Mouse (Mus musculus) lung, postnatal 4 days (tissue): ENCODE results near the gene Cd6.

Experiments
- DNase-seq, 2 experiments: peaks; one replicate each; pipeline ENCODE4 v3.0.0; 2021

The Cd6 gene

DNA sequence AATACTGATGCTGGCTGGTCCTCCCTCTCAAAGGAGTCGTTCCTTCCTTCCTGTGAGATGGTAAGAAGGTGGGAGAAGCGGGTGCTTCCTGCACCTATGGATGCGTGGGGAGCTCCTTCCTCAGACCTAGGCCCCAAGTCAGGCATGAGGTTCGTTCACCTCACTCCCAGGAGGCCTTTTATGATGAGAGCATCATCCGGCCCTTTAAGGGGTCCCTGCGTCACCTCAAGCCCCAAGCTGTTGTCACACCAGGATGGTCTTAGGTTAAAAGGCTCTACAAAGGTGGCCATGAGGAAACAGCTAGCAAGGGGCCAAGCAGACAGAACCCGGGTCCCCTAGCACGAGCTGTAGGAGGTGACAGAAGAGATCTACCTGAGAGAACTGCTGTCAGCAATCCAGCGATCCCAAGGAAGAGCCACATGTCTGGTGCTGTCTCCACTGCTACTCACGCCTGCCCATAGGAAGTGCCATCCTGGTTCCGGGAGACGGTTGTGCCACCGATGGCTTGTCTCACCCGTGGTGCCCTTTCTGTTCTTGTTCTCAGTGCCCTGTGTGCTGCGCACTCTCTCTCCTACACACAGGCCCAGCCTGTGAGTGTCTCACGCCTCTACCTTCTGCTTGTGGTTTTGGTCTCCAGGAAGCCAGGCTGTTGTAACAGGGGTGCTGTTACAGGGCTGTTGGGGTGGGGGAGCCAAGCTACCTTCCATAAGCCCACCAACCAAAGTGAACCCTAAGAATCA is at the start of gene Cd6:
Gene Cd6 (minus strand): TSS at position 623 of the 740 bp plus-strand sequence.
- DNase-seq: no peak

DNA sequence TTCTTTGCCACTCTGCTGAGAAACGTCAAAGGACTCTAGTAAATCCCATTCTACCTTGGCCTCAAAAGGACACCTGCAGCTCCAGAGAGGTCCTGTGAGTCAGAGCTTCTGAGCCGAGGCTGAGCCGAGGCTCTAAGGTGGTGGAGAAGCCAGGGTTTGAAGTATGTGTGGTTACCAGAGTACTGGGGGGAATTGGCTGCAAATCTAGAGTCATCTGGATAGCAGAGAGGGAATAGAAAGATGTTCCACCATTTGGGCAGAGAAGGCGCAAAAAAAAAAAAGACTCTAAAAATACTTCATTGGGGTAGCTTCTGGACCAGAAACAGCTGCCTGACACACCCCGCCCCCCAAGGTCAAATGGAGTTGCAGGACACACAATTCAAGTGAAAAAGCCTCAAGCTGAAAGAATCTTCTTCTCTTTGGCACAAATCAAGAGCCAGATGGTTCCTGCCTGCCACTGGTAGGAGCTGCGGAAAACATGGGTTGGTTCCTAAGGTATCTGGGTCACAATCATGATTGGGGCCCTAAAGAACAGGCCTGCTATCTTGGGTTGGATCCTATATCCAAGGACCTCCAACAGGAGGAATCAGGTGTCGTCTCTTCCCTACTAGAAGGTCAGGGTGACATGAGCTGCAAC is 48.5 kb upstream of the Cd6 start:
- peak in 1 of 2 experiments; percentile 73 for DNase-seq

DNA sequence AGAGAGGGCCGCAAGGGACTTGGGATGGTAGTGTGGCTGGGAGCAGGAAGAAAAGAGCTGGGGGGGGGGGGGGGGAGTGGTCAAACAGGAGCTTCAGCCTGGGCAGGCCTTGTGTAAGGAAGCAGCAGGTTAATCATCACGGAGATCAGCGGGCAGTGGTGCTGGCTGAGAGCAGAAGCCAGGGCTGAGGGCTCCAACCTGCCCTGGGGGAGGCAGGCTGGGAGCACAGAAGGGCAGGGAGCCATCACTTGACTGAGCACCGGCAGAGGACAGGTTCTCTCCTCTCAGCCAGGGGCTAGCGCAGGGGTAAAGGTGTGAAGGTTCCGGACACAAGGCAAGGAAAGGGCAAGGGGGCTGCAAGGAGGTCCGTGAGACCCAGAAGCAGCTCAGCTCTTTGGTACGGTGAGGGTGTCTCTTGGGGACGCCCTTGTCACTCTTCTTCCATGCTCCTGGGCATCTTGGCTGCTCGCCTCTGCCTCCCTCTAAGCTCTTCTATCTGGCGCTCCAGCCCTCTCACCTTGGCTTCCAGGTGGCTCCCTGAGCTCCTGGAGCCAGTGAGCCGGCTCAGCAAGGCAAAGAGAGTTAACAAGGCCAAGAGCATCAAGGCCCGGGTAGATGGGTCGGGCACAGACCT is 41.6 kb upstream of the Cd6 start:
- no peak for DNase-seq

DNA sequence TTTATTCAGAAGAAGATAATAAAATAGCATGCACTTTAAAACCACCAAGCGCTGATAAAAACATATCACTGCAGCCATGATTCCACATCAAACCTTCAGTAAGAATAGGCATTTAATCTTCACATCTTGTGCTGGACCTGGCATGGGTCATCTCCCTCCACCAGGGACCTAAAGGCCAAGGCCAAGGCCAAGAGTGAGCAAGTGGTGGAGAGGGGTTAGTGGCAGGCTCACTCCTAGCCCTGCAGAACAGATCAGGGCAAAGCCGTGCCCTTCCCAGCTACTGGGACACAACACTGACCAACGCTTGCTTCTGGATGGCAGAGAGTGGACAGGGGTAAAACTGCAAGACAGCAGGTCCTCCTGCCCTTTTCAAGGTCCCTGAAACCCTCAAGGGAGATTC is 40.8 kb upstream of the Cd6 start:
- no peak for DNase-seq

DNA sequence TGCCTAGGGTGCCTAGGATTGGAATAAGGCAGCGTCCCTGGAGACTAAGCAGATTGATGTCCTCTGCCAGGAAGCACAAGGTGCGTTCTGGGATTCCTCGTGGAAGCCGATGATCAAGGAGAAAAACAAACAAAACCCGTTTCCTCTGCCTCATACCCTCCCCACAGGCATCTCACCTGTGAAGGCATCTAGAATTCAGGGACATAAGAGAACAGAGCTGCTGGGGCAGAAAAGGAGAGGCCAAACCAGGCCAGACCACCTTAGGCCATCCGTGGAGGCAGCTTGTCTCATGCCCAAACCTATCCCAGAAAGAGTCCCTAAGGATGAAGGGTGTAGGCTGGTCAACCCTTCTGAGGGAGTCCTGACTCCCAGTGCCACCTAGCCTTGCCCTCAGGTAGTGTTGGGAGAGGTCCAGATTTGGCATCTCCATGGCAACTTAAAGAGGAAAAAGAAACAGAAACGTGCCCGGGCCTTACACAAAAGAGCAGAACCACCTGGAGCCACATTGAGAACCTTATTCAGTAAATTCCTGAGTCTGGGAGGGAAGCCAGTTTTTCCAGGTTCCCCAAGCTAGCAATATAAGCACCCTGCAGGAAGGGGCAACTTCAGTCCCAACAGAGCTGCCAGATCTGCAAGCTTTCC is 40.1 kb upstream of the Cd6 start, which contains the start of gene Tmem132a:
Gene Tmem132a (minus strand): TSS at position 55 of the 642 bp plus-strand sequence.
- DNase-seq: peak in 1 of 2 experiments; percentile 40

DNA sequence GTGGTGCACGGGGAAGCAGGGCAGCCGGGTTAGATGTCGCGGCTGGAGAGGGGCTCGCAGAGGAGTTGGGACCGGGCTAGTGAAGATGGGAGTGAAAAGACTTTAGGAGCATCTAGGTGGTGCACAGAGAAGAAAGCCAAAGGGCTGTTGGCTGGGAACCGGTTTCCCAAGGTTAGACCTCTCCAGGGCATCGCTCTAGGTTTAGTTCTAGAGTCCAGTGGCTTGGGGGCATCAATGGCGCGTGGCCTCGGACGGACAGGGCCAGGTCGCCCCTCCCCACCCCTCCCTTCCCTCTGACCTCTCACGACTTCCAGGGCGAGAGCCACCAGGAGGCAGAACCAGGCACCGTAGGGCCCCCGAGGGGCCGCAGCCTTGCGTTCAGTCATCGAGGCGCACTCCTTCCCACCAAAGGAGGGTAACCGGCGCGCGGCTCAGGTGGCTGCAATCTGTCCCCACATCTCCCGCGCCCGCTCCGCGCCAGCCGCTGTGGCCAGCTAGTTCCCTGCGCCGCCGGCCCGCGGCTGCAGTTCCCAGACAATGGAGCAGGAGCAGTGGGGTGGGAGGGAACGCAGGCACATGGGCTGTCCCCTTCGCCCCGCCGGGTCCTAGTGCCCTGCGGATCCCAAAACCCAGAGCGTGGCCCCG is 39.5 kb upstream of the Cd6 start:
- DNase-seq: peak; percentile 81 to 85

DNA sequence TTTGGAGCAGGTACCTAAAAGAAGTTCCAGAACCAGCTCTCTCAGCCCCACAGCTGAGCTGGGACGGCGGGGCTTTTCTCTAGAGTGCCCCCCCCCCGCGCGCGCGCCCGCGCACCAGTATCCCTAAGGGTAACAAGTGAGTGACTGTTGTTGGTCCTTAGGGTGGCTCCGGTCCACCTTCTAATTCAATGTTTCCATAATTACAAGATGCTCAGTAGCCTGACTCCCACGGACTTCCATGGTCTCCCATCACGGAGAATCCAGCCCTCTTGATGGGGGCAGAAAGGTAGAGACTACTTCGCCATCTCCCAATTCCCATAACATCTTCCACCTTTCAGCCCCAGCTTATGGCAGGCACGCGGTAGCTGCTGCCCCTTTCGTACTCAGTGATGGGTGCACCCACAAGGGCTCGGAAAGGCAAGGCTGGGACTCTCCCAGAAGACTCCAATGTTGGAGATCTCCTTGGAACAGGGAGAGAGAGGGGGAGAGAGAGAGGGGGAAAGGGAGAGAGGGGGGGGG is 38.8 kb upstream of the Cd6 start:
- DNase-seq: no peak

DNA sequence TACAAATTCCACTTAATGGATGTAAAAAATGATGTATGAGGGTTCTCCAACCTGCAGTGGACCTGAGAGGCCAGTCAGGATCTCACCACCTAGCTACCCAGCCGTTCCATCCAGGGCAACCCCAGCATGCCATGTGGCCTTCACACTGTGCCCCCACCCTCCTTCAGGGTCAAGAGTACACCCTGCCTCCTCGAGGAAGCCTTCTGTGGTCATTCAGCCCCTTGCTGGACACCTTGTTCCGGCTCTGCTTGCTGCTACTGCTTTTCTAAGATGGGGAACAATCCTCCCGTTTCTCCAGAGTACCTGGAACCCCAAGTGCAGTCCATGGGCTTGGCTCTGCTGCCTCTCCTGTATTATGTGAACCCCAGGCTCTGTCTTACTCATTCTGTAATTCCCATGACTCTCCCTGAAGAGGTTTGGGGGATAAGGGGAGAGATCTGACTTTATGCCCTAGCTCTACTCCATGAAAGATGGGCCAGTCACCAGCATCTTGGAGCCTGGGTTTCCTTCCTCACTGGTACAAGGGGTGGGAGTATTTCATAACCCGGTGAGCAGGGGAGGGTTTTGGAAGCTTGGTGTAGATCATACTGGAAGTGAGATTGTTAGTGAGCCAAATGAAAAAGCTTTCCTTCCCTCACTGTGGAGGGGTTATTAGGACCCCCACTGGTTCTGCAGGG is 38.2 kb upstream of the Cd6 start:
- no peak for DNase-seq

DNA sequence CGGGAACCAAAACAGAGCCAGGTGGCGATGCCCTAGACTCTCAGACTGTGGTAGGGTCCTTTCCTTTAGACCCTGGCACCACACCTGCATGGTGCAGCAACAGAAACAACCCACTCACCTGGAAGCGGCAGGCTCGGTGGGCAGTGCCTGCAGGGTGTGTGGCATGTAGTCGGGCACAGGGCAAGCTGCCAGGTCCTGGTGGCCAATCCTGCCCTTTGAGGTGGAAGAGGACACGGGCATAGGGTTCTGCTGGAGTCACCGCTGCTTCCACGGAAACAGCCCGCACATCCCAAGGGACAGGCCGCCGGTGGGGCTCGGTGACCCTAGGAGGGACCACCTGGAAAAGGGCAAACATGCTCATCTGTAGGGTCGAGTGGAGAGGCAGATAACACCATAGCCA is 36.5 kb upstream of the Cd6 start:
- DNase-seq: no peak

DNA sequence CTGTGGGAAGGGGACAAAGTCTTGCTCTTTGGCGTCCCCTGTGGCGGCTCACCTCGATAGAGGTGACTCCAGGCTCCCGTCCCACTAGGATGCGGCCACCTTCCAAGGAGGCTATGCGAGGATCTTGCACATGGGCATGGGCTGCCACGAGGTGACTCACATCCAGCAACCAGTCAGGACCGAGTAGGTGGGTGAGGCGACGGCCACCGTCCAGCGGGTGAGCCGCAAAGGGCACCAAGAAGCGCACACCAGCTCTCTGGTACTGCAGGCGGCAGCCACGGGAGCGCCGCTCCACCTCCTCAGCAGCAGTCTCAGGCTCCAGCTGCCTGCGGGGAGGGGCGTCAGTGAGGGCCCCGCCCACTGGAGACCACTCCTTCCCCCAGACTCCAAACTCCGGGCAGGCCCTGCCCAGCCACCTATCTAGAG is 30.2 kb upstream of the Cd6 start:
- no peak for DNase-seq

DNA sequence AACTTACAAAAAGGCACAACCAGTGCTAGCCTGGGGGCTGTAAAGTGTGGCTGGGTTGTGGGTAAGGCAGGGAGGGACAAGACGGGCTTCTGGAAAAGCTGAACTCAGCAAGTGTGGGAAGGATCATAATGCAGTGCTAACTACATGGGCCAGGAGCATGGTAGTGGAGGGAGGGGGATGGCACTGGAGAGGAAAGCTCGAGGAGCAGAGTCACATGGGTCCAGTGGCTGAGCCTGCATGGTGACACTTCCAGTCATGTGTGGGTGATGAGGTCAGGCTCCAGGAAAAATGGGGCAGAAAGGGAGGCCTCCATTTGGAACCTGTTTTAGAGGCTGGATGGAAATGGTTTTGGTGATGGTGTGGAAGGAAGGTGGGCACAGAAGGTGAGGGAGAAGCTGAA is 26.7 kb upstream of the Cd6 start:
- DNase-seq: no peak

DNA sequence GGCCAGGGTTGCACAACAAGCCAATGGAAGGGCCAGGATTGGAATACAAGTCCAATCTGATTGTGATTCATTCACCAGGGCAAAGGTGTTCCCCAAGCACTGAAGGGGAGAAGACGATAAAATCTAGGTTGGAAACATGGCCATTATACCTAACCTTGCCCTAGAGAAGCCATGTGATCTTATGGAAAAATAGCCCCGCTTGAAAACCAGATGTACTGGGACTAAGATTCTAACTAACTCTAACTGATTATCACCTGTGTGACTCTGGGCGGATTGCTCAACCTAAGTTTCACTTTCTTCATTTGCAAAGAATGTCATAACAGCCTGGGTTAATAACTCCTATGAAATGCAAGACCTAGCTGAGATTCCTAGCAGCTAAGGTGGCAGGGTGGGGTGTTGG is 25.6 kb upstream of the Cd6 start:
- DNase-seq: no peak

DNA sequence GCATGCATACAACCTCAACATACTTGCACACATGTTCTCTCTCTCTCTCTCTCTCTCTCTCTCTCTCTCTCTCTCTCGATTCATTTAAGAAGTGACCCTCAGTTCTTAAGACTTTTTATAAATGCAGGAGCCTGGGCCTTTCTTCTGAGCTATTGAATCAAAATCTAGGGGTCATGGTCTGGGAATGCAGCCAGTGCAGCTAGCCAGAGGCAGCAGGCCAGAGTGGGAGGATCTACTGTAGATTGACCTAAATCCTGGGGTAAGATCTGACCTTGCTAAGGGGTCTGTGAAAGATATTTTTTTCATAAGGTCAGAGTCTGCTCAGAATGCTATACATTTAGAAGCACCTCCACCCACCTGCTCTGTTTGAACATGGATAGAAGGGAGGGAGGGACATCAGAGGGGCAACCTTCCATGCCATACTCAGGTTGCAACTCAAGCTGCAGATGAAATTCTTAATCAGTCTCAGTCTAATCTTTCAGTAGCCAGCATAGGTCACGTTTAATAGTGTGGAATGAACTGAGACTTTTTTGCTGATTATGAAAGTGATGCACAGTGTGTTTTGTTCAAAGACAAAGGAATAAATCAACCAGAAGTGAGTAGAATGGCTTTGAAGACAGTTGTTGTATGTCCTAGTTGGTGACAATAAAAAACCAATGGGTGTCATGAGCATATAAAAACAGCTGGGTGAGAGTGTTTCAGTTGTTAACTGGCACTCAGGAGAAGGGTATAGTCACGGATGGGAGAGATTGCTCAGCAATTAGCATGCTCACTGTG is 17.6 kb upstream of the Cd6 start:
- DNase-seq: peak; percentile 49 to 63

DNA sequence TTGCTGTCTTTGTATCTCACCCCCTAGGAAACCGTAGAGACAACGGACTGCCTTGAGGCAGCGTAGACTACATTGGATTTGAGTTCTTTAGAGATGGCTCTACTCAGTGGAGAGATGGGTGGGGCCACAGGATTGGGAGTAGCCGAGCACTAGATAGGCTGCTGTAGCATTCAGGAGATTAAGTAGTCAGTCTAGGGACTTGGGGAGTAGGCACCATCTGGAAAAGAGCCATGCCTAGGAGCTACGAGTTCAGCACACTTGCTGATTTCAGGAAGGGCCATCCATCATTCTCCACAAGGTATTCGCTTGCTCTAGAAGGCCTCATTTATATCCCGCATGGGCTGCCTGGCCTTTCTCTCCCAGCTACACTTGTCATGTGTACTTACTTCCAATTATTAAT is 16.3 kb upstream of the Cd6 start:
- no peak for DNase-seq

DNA sequence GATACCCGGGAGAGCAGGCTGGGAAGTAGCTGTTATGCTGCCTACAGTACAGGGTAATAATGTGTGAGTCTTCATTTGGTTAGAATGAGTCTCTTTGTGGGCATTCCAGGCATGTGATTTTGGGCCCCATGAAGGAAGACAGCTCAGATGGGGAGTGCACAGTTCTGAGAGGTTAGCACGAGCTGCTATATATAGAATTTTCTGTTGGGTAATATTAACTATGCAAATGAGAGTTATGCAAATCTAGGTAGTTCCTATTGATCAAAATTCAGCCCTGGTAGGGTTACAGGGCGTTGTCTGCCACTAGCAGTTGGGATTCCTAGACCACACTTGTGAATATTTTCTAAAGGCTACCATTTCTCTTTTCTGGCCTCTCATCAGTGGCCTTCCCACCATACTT is 15.6 kb upstream of the Cd6 start:
- no peak for DNase-seq

DNA sequence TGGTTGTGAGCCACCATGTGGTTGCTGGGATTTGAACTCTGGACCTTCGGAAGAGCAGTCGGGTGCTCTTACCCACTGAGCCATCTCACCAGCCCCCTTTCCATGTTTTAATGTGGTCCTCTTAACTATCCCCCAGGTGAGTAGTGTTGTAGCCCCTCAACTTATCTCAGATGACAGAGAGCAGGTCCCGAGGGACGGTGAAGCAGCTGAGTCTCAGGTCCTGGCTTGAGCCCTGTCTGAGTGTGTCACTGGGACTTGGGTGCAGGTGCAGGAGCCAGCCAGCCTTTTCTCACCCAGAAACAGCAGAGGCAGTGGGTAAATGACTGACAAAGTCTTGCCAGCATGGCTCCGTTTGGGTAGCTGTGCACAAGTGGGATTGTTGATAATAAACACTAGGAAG is 14.3 kb upstream of the Cd6 start:
- DNase-seq: no peak

DNA sequence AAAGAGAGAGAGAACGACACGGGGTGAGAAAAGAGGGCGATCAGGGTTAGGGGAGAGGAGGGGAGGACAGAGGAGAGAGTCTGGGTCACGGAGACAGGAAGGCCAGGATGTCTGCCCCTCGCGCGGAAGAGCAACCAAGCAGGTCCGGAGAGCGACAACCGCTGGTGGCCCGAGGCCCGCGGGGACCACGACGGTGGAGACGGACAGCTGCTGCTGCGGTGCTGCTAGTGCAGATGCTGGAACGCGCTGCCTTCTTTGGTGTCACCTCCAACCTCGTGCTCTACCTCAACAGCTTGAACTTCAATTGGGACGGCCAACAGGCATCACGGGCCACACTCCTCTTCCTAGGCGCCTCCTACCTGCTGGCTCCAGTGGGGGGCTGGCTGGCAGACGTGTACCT is 13.1 kb upstream of the Cd6 start:
- DNase-seq: no peak

DNA sequence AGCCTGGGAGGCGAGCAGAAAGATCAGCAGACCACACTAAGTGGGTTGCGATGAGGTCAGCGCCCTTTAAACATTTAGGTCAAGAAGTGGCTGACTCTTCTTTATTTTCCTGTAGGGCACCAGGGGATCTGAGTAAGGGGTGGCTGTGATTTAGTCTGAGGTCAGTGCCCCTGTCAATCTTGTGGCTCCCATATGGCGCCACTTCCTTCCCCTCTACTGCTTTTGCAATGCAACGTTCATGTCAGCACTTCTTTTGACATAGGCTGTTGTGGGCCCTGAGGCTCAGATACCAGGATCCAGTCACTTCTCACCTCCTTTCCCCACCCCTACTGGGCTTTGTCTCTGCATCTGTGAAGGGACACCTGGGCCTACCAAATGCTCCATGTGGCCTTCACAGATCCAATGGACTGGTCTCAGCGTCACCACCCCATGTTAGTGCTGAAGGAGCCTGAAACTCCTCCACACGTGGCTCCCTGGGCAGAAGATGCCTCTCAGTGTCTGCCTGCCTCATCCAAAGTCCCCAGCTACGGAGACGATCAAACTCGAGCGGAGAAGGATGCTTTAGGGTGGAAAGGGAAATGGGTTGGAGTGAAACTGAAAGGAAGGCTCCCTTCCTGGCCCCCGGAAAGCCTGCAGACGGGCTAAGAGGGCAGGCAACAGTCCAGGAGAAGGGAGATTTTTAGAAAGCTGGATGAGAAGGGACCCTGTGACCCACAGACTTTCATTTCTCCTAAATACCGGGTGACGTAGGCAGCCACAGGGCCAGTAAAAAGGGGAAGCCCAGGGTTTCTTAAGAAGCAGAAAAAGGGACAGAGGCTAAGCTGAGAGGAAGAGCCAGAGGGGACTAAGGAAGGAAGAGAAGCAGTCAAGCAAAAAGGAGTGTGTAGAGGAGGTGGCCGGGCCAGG is 12.1 kb upstream of the Cd6 start:
- peak; percentile 49 to 61 for DNase-seq

DNA sequence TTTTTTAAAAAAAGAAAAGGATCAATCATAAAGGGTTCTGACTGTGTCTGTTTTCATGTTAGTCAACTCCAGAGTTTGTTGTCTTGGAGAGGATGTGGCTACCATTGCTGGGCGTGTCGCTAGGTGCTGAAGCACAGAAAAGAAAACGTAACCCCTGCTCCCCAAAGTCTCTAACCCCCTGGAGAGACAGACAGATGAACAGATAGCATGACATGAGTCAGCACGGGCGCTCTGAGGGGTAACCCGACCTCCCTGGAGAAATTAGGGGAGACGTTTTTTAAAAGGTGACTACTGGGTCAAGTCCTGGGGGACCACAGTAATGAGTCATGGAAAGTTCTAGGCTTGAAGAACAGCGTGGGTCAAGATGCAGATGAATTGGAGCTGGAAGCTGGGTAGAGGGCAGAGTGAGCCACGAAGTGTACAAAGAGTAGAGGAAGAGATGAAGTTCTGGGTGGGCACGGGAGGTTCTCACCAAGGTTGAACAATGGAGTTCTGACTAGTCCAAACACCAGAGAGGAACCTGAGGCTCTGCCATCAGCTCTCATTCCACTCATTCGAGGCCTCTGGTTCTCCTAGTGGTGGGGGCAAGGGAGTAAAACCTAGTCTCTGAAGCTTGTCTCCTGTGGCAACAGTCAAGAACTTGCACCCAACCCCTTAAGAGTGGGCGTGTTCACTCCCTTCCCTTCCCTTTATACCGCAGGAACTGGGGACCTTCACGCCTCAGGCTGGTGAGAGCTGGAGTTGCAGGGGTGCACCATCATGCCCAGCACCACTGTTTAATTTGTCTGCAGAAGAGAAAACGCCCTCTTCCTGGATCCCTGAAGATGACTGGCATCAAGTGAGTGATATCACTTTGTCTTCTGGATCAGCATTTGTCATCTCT is 9.4 kb upstream of the Cd6 start, which contains the start of gene Slc15a3:
Gene Slc15a3 (plus strand): TSS at position 718 of the 883 bp plus-strand sequence.
- DNase-seq: no peak
